ENCODE assay signal across 10 mouse cellular contexts in genomic region chr9:117583638-117584037, GRCm38 (mm10). TPM values are rescaled to one million over a fixed set of nuclear protein-coding genes. Genes with fewer than 3 reads are reported as not detected.
DNase-seq lines count a peak whose midpoint lies in the region; ATAC-seq lines count a peak whose summit lies in the region.
"Had no signal": no experiment of that assay in that cellular context is flagged by ENCODE, and none has a peak within 500 bp of the region (broad histone marks: within the 10 kb centered on the region; RNA-seq: fewer than 3 reads in every experiment).

No protein-coding gene starts in this region.

- no peaks in the 10 kb centered on the region for H3K4me1 ChIP-seq in kidney, embryonic 14.5 days (ENCODE audit: control insufficient read depth, insufficient read depth, low read length)
- H3K4me1 ChIP-seq: embryonic facial prominence, embryonic 13.5 days had no signal

- no peak overlapping the region for H3K4me2 ChIP-seq in kidney, embryonic 14.5 days (replicated peaks; ENCODE audit: low read depth, low read length)
- H3K4me2 ChIP-seq: embryonic facial prominence, embryonic 13.5 days had no signal

- peaks cover 4% of the 10 kb centered on the region; the same call in 1 of the 2 replicates for H3K9me3 ChIP-seq in kidney, embryonic 14.5 days (ENCODE audit: control insufficient read depth, low read length)
- H3K9me3 ChIP-seq: embryonic facial prominence, embryonic 13.5 days had no signal

- H3K27me3 ChIP-seq in kidney, embryonic 14.5 days (ENCODE audit: control insufficient read depth, insufficient read depth, low read length): no peaks in the 10 kb centered on the region
- H3K27me3 ChIP-seq: embryonic facial prominence, embryonic 13.5 days had no signal

- H3K9ac ChIP-seq in kidney, embryonic 14.5 days (ENCODE audit: low read depth, low read length): no peak overlapping the region
- H3K9ac ChIP-seq: embryonic facial prominence, embryonic 13.5 days had no signal

- DNase-seq in adrenal gland, postnatal 36 days: peak; percentile 8 to 31
- DNase-seq in adrenal gland, adult 8-10 months: no peak
- peak; percentile 4 for DNase-seq in kidney, adult 9 months
- DNase-seq in right cerebral cortex, adult 2 months (ENCODE audit: low spot score in 2 of 2): peak; percentile 15 to 22
- DNase-seq in right cerebral cortex, postnatal 36 days (ENCODE audit: low spot score in 2 of 2): no peak
- DNase-seq in telencephalon, adult 2 months (ENCODE audit: low read depth, low spot score): peak; percentile 11
- DNase-seq in gastrocnemius, adult 8-10 months (ENCODE audit: low spot score in 2 of 2): no peak
- DNase-seq: thymus, adult 2 months had no signal

- H3K27ac ChIP-seq in kidney, embryonic 14.5 days (ENCODE audit: low read depth, low read length): no peak overlapping the region
- H3K27ac ChIP-seq: embryonic facial prominence, embryonic 13.5 days had no signal

- WGBS in kidney, embryonic 14.5 days: 59% methylated on average over 7 of the region's 7 CpGs

- H3K36me3 ChIP-seq in kidney, embryonic 14.5 days (ENCODE audit: control insufficient read depth, insufficient read depth, low read length): no peaks in the 10 kb centered on the region
- H3K36me3 ChIP-seq: embryonic facial prominence, embryonic 13.5 days had no signal

- ATAC-seq in kidney, embryonic 14.5 days (ENCODE audit: low FRiP score, low TSS enrichment): no peak

- no peak overlapping the region for H3K4me3 ChIP-seq in kidney, embryonic 14.5 days (ENCODE audit: low read length)
- H3K4me3 ChIP-seq: embryonic facial prominence, embryonic 13.5 days had no signal

RNA-seq across cellular contexts. Expression of gene Rbms3, which starts 46.1 kb away (rescaled TPM):
- 10 to 100 TPM; 24.3 to 34.3 TPM for total RNA-seq in adrenal gland, postnatal 36 days (2021)
- 10 to 100 TPM; 18.3 to 45.0 (median 31.7) TPM for total RNA-seq in adrenal gland, adult 8-10 months (2022)
- polyA plus RNA-seq in kidney, embryonic 14.5 days (2014; fragmentation: Nextera tagmentation; extraction: Ambion mirVana): 50.2 and 73.4 TPM in 2 replicates
- 1 to 10 TPM; 3.4 to 5.5 (median 3.5) TPM for total RNA-seq in gastrocnemius, adult 8-10 months (2022)

Comparison
In these comparisons a context has a peak if more than half of its experiments do, and no peak if none do; other contexts are left out.
1. DNase-seq: peak in adrenal gland, postnatal 36 days (2 of 2), kidney, adult 9 months (single experiment), right cerebral cortex, adult 2 months (2 of 2) and telencephalon, adult 2 months (single experiment); none in adrenal gland, adult 8-10 months (single experiment), right cerebral cortex, postnatal 36 days (0 of 2) and gastrocnemius, adult 8-10 months (0 of 2).